Mouse (Mus musculus) urinary bladder, postnatal 36 days (tissue): ENCODE results near the gene Knop1.

Experiments used
- DNase-seq, 2 experiments: peaks; one replicate each; pipeline ENCODE4 v3.0.0; 2022; ENCODE audit warnings: low spot score in 2 of 2, mixed read lengths in 1 of 2

Knop1 gene

DNA sequence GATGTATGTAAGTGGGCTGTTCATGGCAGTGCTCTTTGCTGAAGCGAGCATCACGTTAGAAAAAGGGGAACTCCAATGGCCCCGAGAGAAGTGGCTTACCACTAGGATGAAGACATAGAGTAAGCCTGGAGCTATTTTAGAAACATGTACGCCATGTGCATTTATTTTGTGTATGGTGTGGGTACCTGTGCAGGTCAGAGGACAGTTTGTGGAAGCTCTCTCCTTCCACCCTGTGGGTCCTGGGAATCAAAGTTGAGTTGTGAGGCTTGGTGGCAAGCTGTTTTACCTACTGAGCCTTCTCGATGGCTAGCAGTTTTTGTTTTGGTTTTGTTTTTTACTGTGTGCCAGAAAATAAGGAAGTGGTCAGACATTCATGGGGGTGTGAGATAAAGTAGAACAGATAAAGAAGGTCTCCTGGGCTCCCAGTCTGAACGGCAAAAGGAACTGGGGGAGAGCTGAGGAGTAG lies 57.9 kb downstream of the Knop1 start:
- DNase-seq = no peak

GRCm38 (mm10) chr7:118797600-118797999 lies 58.5 kb downstream of the Knop1 start:
- no peak for DNase-seq

GRCm38 (mm10) chr7:118796838-118797237 lies 59.2 kb downstream of the Knop1 start:
- no peak for DNase-seq

DNA sequence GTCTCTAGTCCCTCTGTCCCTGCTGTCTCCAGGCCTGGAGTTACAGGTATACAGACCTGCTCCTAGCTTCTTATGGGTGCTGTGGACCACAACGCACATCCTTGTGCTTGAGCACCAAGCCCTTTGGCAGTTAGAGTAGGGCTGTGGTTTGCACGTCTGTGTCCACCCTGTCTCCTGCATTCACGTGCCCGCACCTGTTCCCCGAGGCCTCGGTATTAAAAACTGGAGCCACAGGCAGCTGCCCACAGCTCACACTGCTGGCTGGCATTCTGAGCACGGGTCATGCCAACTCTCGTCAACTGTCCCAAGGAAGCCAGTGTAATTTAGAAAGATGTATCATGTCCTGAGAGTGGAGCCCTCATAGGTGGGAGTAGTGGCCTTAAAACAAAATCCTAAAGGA lies 60.3 kb downstream of the Knop1 start:
- DNase-seq = no peak

- no peak for DNase-seq
These were observed 62.2 kb downstream of the Knop1 start for GRCm38 (mm10) chr7:118793899-118794298.
